Mouse (Mus musculus): Measurements from ENCODE around the gene Bach2. TPM values are rescaled to one million over a fixed set of nuclear protein-coding genes. Genes with fewer than 3 reads are reported as not detected.
A peak's percentile ranks its signal among the peaks of the same experiment; 100 is the strongest.

The Bach2 gene
- polyA plus RNA-seq, 1 experiment from 2014 or later: 4.8 TPM

DNA sequence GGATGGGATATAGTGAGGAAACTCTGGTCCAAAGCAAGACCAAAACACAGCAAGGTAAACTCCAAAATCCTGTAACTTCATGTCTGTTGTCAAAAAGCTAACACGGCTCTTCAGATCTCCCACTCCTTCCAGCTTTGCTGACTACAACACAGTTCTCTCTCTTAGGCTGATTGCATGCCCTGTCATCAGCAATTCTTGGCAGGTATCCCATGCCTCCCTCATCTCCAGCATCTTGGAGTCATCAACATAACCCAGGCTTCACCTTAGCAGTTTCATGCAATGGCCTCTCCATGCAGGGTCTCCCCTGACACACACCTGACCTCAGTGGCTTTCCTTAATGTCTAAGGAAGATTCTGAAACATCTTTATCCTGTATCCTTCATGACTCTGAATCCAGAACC, 310.5 kb downstream of the Bach2 start:
- H3K9me3 ChIP-seq (ENCODE audit: control insufficient read depth, low read length): no peaks in the 10 kb centered on the region
- H3K27me3 ChIP-seq (replicated peaks; ENCODE audit: control insufficient read depth, insufficient read depth, low read length): no peaks in the 10 kb centered on the region
- DNase-seq (ENCODE audit: low spot score) (no peak), ATAC-seq (replicated peaks; ENCODE audit: low FRiP score) (no peak)
- H3K4me3 ChIP-seq (ENCODE audit: low read depth, low read length): no peak overlapping the region
- H3K27ac ChIP-seq (ENCODE audit: low read depth, low read length): no peak overlapping the region
- H3K4me2 ChIP-seq: no peak overlapping the region
- WGBS: 77% methylated on average over 1 of the region's 1 CpGs
- no peak overlapping the region for H3K9ac ChIP-seq (ENCODE audit: low read depth, low read length)
- H3K4me1 ChIP-seq (replicated peaks; ENCODE audit: control insufficient read depth, insufficient read depth, low read length): no peaks in the 10 kb centered on the region
- H3K36me3 ChIP-seq (ENCODE audit: control insufficient read depth, insufficient read depth, low read length): no peaks in the 10 kb centered on the region

GRCm38 (mm10) chr4:32551337-32551736, 312.7 kb downstream of the Bach2 start:
- 45% methylated on average over 4 of the region's 4 CpGs for WGBS
- no peaks in the 10 kb centered on the region for H3K4me1 ChIP-seq (replicated peaks; ENCODE audit: control insufficient read depth, insufficient read depth, low read length)

DNA sequence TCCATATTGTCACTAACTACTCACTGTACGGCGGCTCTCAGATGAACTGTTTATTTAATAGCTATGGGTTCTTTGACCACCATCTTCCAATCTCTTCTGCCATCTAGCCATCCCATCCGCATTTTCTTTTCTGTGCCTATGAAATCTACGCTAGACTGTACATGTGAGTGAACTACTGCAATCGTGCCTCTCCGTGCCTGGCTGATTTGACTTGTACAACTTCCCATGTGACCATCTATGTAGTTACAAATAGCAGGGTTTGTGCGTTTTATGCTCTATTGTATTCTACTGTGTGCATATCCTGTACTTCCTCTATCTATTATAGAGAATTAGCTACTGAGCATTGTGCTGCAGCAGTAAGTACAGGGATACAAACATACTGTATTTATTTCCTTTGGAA, 316.9 kb downstream of the Bach2 start:
- no peaks in the 10 kb centered on the region for H3K36me3 ChIP-seq (ENCODE audit: control insufficient read depth, insufficient read depth, low read length)
- WGBS: 88% methylated on average over 7 of the region's 7 CpGs
- no peak for DNase-seq (ENCODE audit: low spot score)
- ATAC-seq (replicated peaks; ENCODE audit: low FRiP score): no peak
- no peak overlapping the region for H3K4me2 ChIP-seq
- H3K9ac ChIP-seq (ENCODE audit: low read depth, low read length): no peak overlapping the region
- H3K4me1 ChIP-seq (replicated peaks; ENCODE audit: control insufficient read depth, insufficient read depth, low read length): peaks cover 4% of the 10 kb centered on the region; the same call in 1 of the 2 replicates
- no peak overlapping the region for H3K27ac ChIP-seq (ENCODE audit: low read depth, low read length)
- no peaks in the 10 kb centered on the region for H3K27me3 ChIP-seq (replicated peaks; ENCODE audit: control insufficient read depth, insufficient read depth, low read length)
- H3K4me3 ChIP-seq (ENCODE audit: low read depth, low read length): no peak overlapping the region
- no peaks in the 10 kb centered on the region for H3K9me3 ChIP-seq (ENCODE audit: control insufficient read depth, low read length)

More at GRCm38 (mm10) chr4:32551337-32551736, 312.7 kb downstream of the Bach2 start:
- Histone ChIP-seq H3K27me3 (replicated peaks; ENCODE audit: control insufficient read depth, insufficient read depth, low read length) (no peaks in the 10 kb centered on the region), H3K4me3 (ENCODE audit: low read depth, low read length) (no peak overlapping the region), H3K27ac (ENCODE audit: low read depth, low read length) (no peak overlapping the region), H3K9ac (ENCODE audit: low read depth, low read length) (no peak overlapping the region), H3K4me2 (no peak overlapping the region), H3K9me3 (ENCODE audit: control insufficient read depth, low read length) (no peaks in the 10 kb centered on the region), H3K36me3 (ENCODE audit: control insufficient read depth, insufficient read depth, low read length) (no peaks in the 10 kb centered on the region)
- no peak for ATAC-seq (replicated peaks; ENCODE audit: low FRiP score)
- DNase-seq (ENCODE audit: low spot score): no peak

GRCm38 (mm10) chr4:32560246-32560645, 321.6 kb downstream of the Bach2 start:
- H3K36me3 ChIP-seq (ENCODE audit: control insufficient read depth, insufficient read depth, low read length): no peaks in the 10 kb centered on the region
- WGBS: 46% methylated on average over 6 of the region's 6 CpGs
- no peak overlapping the region for H3K4me3 ChIP-seq (ENCODE audit: low read depth, low read length)

DNA sequence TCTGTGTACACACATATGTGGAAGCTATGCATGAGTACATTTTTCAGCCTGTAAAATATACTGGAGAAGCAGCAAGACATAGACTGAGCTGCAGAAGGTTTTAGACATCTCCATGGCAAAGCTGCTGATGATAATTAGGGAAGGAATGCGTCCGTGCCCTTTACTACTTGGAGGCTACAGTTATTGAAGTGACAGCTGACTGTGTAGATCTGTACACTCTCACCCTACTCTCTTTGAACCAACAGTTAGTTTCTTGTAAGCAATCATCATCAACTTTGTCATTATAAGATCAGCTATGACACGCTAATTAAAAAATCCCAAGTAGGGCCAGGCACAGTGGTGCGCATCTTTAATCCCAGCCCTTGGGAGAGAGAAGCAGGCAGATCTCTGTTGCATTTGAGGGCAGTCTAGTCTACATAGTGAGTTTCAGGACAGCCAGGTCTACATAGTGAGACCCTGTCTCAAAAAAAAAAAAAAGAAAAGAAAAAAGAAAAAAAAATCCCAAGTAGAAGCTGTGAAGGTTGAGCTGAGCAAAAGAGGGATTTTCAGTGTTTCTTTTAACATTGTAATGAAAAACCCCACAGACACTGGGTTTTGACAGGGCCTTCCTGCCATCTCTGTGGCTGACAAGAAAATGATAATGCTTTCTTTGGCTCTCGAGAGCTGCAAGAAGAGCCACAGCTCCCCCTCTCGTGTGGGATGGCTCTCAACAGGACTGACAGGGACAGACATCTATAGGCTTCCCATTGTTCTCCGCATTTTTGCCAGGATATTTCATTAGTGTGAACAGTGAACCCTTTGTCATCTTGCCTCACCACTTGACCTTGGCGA, 322.3 kb downstream of the Bach2 start:
- Histone ChIP-seq H3K4me2 (peak overlapping the region; percentile 5; the same call in 1 of the 2 replicates), H3K4me3 (ENCODE audit: low read depth, low read length) (no peak overlapping the region), H3K9me3 (ENCODE audit: control insufficient read depth, low read length) (no peaks in the 10 kb centered on the region), H3K27me3 (replicated peaks; ENCODE audit: control insufficient read depth, insufficient read depth, low read length) (no peaks in the 10 kb centered on the region), H3K4me1 (replicated peaks; ENCODE audit: control insufficient read depth, insufficient read depth, low read length) (peaks cover 9% of the 10 kb centered on the region; the same call in 1 of the 2 replicates), H3K9ac (ENCODE audit: low read depth, low read length) (no peak overlapping the region), H3K27ac (ENCODE audit: low read depth, low read length) (peak overlapping the region; percentile 45; the same call in 1 of the 2 replicates), H3K36me3 (ENCODE audit: control insufficient read depth, insufficient read depth, low read length) (no peaks in the 10 kb centered on the region)
- 68% methylated on average over 8 of the region's 8 CpGs for WGBS
- ATAC-seq (replicated peaks; ENCODE audit: low FRiP score) (no peak), DNase-seq (ENCODE audit: low spot score) (no peak)

More at GRCm38 (mm10) chr4:32560246-32560645, 321.6 kb downstream of the Bach2 start:
- Histone ChIP-seq H3K9me3 (ENCODE audit: control insufficient read depth, low read length) (no peaks in the 10 kb centered on the region), H3K27ac (ENCODE audit: low read depth, low read length) (no peak overlapping the region), H3K9ac (ENCODE audit: low read depth, low read length) (no peak overlapping the region), H3K27me3 (replicated peaks; ENCODE audit: control insufficient read depth, insufficient read depth, low read length) (no peaks in the 10 kb centered on the region), H3K4me1 (replicated peaks; ENCODE audit: control insufficient read depth, insufficient read depth, low read length) (peaks cover 9% of the 10 kb centered on the region; the same call in 1 of the 2 replicates), H3K4me2 (no peak overlapping the region)
- DNase-seq (ENCODE audit: low spot score): no peak
- ATAC-seq (replicated peaks; ENCODE audit: low FRiP score): no peak

DNA sequence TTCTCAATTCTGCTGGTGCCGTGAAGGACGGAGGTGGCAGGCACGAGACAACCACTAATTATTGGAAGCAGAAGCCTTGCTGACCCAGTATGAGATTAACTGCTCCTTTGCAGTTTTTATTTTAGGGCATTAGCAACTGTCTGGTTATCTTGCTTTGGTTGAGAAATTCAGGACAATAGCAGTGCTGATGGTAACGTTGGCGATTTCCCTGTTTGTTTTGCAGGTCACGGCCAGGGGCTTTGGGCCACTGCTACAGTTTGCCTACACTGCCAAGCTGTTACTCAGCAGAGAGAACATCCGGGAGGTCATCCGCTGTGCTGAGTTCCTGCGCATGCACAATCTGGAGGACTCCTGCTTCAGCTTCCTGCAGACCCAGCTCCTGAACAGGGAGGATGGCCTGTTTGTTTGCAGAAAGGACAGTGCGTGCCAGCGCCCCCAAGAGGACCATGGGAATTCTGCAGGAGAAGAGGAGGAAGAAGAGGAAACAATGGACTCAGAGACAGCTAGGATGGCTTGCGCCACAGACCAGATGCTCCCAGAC, 323.0 kb downstream of the Bach2 start:
- Histone ChIP-seq H3K4me1 (replicated peaks; ENCODE audit: control insufficient read depth, insufficient read depth, low read length) (peaks cover 9% of the 10 kb centered on the region; the same call in 1 of the 2 replicates), H3K9ac (ENCODE audit: low read depth, low read length) (no peak overlapping the region), H3K36me3 (ENCODE audit: control insufficient read depth, insufficient read depth, low read length) (no peaks in the 10 kb centered on the region), H3K4me2 (peak overlapping the region; percentile 5; the same call in 1 of the 2 replicates), H3K4me3 (ENCODE audit: low read depth, low read length) (no peak overlapping the region), H3K27ac (ENCODE audit: low read depth, low read length) (peak overlapping the region; percentile 45; the same call in 1 of the 2 replicates), H3K9me3 (ENCODE audit: control insufficient read depth, low read length) (no peaks in the 10 kb centered on the region), H3K27me3 (replicated peaks; ENCODE audit: control insufficient read depth, insufficient read depth, low read length) (no peaks in the 10 kb centered on the region)
- no peak for DNase-seq (ENCODE audit: low spot score)
- WGBS: 54% methylated on average over 12 of the region's 12 CpGs
- ATAC-seq (replicated peaks; ENCODE audit: low FRiP score): peak; percentile 58; the same call in 1 of the 2 replicates

DNA sequence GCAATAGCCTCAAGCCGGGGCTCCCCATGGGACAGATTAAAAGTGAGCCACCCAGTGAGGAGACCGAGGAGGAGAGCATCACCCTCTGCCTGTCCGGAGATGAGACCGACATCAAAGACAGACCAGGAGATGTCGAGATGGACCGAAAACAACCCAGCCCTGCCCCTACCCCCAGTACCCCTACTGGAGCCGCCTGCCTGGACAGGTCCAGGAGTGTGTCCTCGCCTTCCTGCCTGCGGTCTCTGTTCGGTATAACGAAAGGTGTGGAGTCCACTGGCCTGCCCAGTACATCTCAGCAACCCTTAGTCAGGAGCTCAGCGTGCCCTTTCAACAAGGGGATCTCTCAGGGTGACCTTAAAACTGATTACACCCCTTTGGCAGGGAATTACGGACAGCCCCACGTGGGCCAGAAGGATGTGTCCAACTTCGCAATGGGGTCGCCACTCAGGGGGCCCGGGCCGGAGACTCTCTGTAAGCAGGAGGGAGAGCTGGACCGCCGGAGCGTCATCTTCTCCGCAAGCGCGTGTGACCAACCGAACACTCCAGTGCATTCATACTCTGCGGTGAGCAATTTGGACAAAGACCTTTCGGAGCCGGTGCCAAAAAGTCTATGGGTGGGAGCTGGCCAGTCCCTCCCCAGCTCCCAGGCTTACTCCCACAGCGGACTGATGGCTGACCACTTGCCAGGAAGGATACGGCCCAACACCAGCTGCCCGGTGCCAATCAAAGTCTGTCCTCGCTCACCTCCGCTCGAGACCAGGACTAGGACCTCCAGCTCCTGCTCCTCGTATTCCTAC, 323.9 kb downstream of the Bach2 start:
- no peak overlapping the region for H3K9ac ChIP-seq (ENCODE audit: low read depth, low read length)
- ATAC-seq (replicated peaks; ENCODE audit: low FRiP score) (0 out of 2 replicates have a peak, but pooled peaks have one; percentile 15), DNase-seq (ENCODE audit: low spot score) (no peak)
- no peaks in the 10 kb centered on the region for H3K27me3 ChIP-seq (replicated peaks; ENCODE audit: control insufficient read depth, insufficient read depth, low read length)
- H3K27ac ChIP-seq (ENCODE audit: low read depth, low read length): no peak overlapping the region
- no peak overlapping the region for H3K4me3 ChIP-seq (ENCODE audit: low read depth, low read length)
- no peaks in the 10 kb centered on the region for H3K9me3 ChIP-seq (ENCODE audit: control insufficient read depth, low read length)
- H3K4me2 ChIP-seq: no peak overlapping the region
- 92% methylated on average over 35 of the region's 35 CpGs for WGBS
- H3K36me3 ChIP-seq (ENCODE audit: control insufficient read depth, insufficient read depth, low read length): no peaks in the 10 kb centered on the region
- H3K4me1 ChIP-seq (replicated peaks; ENCODE audit: control insufficient read depth, insufficient read depth, low read length): peaks cover 9% of the 10 kb centered on the region; the same call in 1 of the 2 replicates

- Histone ChIP-seq H3K27me3 (replicated peaks; ENCODE audit: control insufficient read depth, insufficient read depth, low read length) (no peaks in the 10 kb centered on the region), H3K36me3 (ENCODE audit: control insufficient read depth, insufficient read depth, low read length) (no peaks in the 10 kb centered on the region), H3K9me3 (ENCODE audit: control insufficient read depth, low read length) (no peaks in the 10 kb centered on the region), H3K4me3 (ENCODE audit: low read depth, low read length) (no peak overlapping the region), H3K27ac (ENCODE audit: low read depth, low read length) (no peak overlapping the region), H3K4me1 (replicated peaks; ENCODE audit: control insufficient read depth, insufficient read depth, low read length) (peaks cover 9% of the 10 kb centered on the region; the same call in 1 of the 2 replicates), H3K9ac (ENCODE audit: low read depth, low read length) (no peak overlapping the region), H3K4me2 (no peak overlapping the region)
- DNase-seq (ENCODE audit: low spot score): no peak
- no peak for ATAC-seq (replicated peaks; ENCODE audit: low FRiP score)
- WGBS: 78% methylated on average over 7 of the region's 7 CpGs
Observed at GRCm38 (mm10) chr4:32564416-32564815, 325.8 kb downstream of the Bach2 start.

All from liver, embryonic 11.5 days (tissue).